Mouse (Mus musculus) liver, embryonic 15.5 days (tissue): ENCODE measurements around the gene Hs2st1. TPM values are rescaled to one million over a fixed set of nuclear protein-coding genes. Genes with fewer than 3 reads are reported as not detected.

Source experiments
- ATAC-seq: fragments of 200-750 bp; cut with Nextera tagmentation; 2 replicates; pipeline ENCODE4 v1.8.0; 2017; ENCODE audit warnings: moderate number of reproducible peaks, mild to moderate bottlenecking, moderate library complexity; ENCODE audit not compliant: insufficient read depth
- H3K27ac ChIP-seq: fragments of 300-500 bp; sonication (generic); replicated peaks from 2 replicates; pipeline ENCODE4 v1.5.1; 2015; ENCODE audit warnings: mild to moderate bottlenecking, inconsistent platforms
- H3K27me3 ChIP-seq: fragments of 300-500 bp; sonication (generic); 2 replicates; pipeline ENCODE4 v1.6.1; 2015; ENCODE audit warnings: mild to moderate bottlenecking, inconsistent platforms
- H3K36me3 ChIP-seq: fragments of 300-500 bp; sonication (generic); replicated peaks from 2 replicates; pipeline ENCODE4 v1.6.1; 2015; ENCODE audit warnings: moderate library complexity, mild to moderate bottlenecking, inconsistent platforms
- H3K4me1 ChIP-seq: fragments of 300-500 bp; sonication (generic); replicated peaks from 2 replicates; pipeline ENCODE4 v1.6.1; 2015; ENCODE audit warnings: inconsistent platforms
- H3K4me2 ChIP-seq: fragments of 300-500 bp; sonication (generic); 2 replicates; pipeline ENCODE4 v1.6.1; 2015; ENCODE audit warnings: moderate library complexity, mild to moderate bottlenecking, inconsistent platforms
- H3K4me3 ChIP-seq: fragments of 300-500 bp; sonication (generic); replicated peaks from 2 replicates; pipeline ENCODE4 v1.5.1; 2015; ENCODE audit warnings: mild to moderate bottlenecking, inconsistent platforms
- H3K9ac ChIP-seq: fragments of 300-500 bp; sonication (generic); 2 replicates; pipeline ENCODE4 v1.6.1; 2015; ENCODE audit warnings: moderate library complexity, mild to moderate bottlenecking, inconsistent platforms
- H3K9me3 ChIP-seq: fragments of 300-500 bp; sonication (generic); replicated peaks from 2 replicates; pipeline ENCODE4 v1.6.1; 2016; ENCODE audit warnings: inconsistent platforms
- WGBS: fragments of 180-500 bp; shearing (Covaris S2); methylation state at CpG from one replicate; pipeline ENCODE4 v1.1.7; 2015; ENCODE audit warnings: mixed read lengths; ENCODE audit not compliant: insufficient replicate concordance; 5-methylcytosine and 5-hydroxymethylcytosine counted together
- polyA plus RNA-seq: library from polyadenylated mRNA; unstranded; fragments of >200 nt; fragmentation: Nextera tagmentation; extraction: Ambion mirVana; gene quantifications from 2 replicates; pipeline ENCODE4 v1.2.1, GENCODE M21; 2015

Hs2st1 gene
- polyA plus RNA-seq, 1 experiment from 2014 or later, result 1.9 TPM

DNA sequence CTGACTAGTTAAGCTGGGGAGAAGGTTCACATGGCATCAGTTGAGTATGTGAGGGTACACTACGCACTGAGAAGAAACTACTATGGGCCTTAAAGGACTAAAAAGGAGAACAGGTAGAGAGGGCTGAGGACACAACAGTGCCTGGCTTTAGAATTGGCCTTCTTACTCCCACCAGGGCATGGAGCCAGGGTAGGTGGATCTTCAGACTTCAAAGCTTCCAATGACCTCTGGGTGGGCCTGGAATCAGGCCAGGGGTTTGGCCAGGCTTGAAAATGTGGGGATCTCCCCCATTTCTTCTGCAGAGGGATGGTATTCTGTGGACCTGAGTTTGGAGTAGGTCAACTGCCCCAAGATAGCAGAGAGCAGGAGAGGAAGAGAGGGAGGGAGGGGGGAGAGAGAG lies 161.0 kb downstream of the Hs2st1 start:
- no peaks in the 10 kb centered on the region for H3K27me3 ChIP-seq
- WGBS, result 82% methylated on average over 1 of the region's 1 CpGs
- H3K4me2 ChIP-seq, result no peak overlapping the region
- no peaks in the 10 kb centered on the region for H3K36me3 ChIP-seq
- no peak overlapping the region for H3K4me3 ChIP-seq
- no peak overlapping the region for H3K27ac ChIP-seq
- H3K4me1 ChIP-seq, result no peaks in the 10 kb centered on the region
- ATAC-seq, result no peak
- no peaks in the 10 kb centered on the region for H3K9me3 ChIP-seq
- no peak overlapping the region for H3K9ac ChIP-seq

- no peak for ATAC-seq
- Histone ChIP-seq H3K4me2 (no peak overlapping the region), H3K27ac (no peak overlapping the region), H3K9me3 (no peaks in the 10 kb centered on the region), H3K4me1 (peaks cover 17% of the 10 kb centered on the region), H3K27me3 (no peaks in the 10 kb centered on the region), H3K9ac (no peak overlapping the region), H3K36me3 (no peaks in the 10 kb centered on the region), H3K4me3 (no peak overlapping the region)
- WGBS, result 70% methylated on average over 11 of the region's 11 CpGs
Measured at GRCm38 (mm10) chr3:144405331-144405730, 164.7 kb downstream of the Hs2st1 start.

DNA sequence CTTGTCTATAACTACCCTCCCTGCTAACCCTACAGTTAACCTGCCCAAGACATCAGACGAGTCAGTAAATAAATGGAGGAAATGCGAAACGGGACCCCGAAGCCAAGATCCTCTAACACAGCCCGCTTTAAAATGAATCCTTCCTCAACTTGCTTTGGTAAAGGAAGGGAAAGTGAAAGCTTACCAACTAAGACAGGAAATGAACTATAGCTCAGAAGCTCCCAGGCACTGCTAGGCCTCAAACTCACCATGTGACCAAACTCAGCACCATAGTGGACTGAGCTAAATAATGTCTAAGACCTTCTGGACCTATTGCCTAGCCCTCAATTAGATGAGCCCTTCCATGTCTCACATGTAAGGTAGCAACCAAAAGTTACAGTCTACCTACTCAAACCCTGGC lies 168.7 kb downstream of the Hs2st1 start:
- no peaks in the 10 kb centered on the region for H3K36me3 ChIP-seq
- no peaks in the 10 kb centered on the region for H3K9me3 ChIP-seq
- ATAC-seq, result no peak
- no peak overlapping the region for H3K9ac ChIP-seq
- peaks cover 23% of the 10 kb centered on the region for H3K4me1 ChIP-seq
- no peak overlapping the region for H3K4me3 ChIP-seq
- WGBS, result 25% methylated on average over 5 of the region's 5 CpGs
- H3K27me3 ChIP-seq, result no peaks in the 10 kb centered on the region
- H3K4me2 ChIP-seq, result no peak overlapping the region
- H3K27ac ChIP-seq, result no peak overlapping the region

- Histone ChIP-seq H3K4me3 (no peak overlapping the region), H3K9me3 (no peaks in the 10 kb centered on the region), H3K36me3 (no peaks in the 10 kb centered on the region), H3K4me2 (no peak overlapping the region), H3K4me1 (peaks cover 23% of the 10 kb centered on the region), H3K27ac (no peak overlapping the region), H3K27me3 (no peaks in the 10 kb centered on the region), H3K9ac (no peak overlapping the region)
- ATAC-seq, result peak; percentile 40
- 9% methylated on average over 7 of the region's 7 CpGs for whole genome bisulfite sequencing
Measured at GRCm38 (mm10) chr3:144400870-144401269, 169.1 kb downstream of the Hs2st1 start.

GRCm38 (mm10) chr3:144400374-144400773 lies 169.6 kb downstream of the Hs2st1 start:
- no peaks in the 10 kb centered on the region for H3K36me3 ChIP-seq
- 34% methylated on average over 8 of the region's 8 CpGs for WGBS
- H3K9me3 ChIP-seq, result no peaks in the 10 kb centered on the region
- H3K4me3 ChIP-seq, result no peak overlapping the region
- H3K4me2 ChIP-seq, result no peak overlapping the region
- H3K4me1 ChIP-seq, result peaks cover 23% of the 10 kb centered on the region
- H3K9ac ChIP-seq, result no peak overlapping the region
- H3K27ac ChIP-seq, result no peak overlapping the region
- no peaks in the 10 kb centered on the region for H3K27me3 ChIP-seq
- ATAC-seq, result 0 out of 2 replicates have a peak, but pooled peaks have one; percentile 23

GRCm38 (mm10) chr3:144399358-144400096 lies 170.5 kb downstream of the Hs2st1 start:
- Histone ChIP-seq H3K4me1 (peaks cover 23% of the 10 kb centered on the region), H3K9me3 (no peaks in the 10 kb centered on the region), H3K9ac (no peak overlapping the region), H3K27ac (no peak overlapping the region), H3K4me2 (peak overlapping the region; percentile 16; the same call in 1 of the 2 replicates), H3K4me3 (no peak overlapping the region), H3K27me3 (no peaks in the 10 kb centered on the region), H3K36me3 (no peaks in the 10 kb centered on the region)
- WGBS, result 39% methylated on average over 21 of the region's 21 CpGs
- peak; percentile 32; the same call in 1 of the 2 replicates for ATAC-seq

DNA sequence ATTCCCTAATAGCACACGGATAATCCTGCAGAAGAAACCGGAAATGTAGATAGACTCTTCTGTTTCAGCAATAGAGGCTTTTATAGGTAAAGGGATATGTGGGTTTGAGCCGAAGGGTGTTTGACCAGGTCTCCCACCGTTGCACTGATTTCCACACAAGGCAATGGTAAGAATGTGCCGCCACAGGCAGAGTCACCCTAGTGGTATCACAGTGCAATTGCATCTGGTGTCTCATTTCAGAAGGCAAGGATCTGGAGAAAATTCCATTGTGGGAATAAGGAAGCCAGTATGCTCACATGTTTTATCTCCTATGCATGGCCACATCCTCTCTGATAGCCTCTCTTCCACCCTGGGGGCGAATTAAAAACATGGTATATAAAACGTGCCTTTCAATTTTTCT lies 171.8 kb downstream of the Hs2st1 start:
- WGBS, result 69% methylated on average over 7 of the region's 7 CpGs

GRCm38 (mm10) chr3:144396478-144396877 lies 173.5 kb downstream of the Hs2st1 start:
- WGBS, result 72% methylated on average over 17 of the region's 17 CpGs
- H3K27me3 ChIP-seq, result no peaks in the 10 kb centered on the region

More for the DNA sequence above, 171.8 kb downstream of the Hs2st1 start:
- no peak for ATAC-seq
- no peak overlapping the region for H3K4me3 ChIP-seq
- H3K4me1 ChIP-seq, result peaks cover 23% of the 10 kb centered on the region
- H3K9me3 ChIP-seq, result no peaks in the 10 kb centered on the region
- H3K9ac ChIP-seq, result no peak overlapping the region
- no peaks in the 10 kb centered on the region for H3K36me3 ChIP-seq
- H3K27ac ChIP-seq, result no peak overlapping the region
- no peak overlapping the region for H3K4me2 ChIP-seq
- H3K27me3 ChIP-seq, result no peaks in the 10 kb centered on the region

GRCm38 (mm10) chr3:144394454-144394943 lies 175.5 kb downstream of the Hs2st1 start:
- no peaks in the 10 kb centered on the region for H3K27me3 ChIP-seq
- no peaks in the 10 kb centered on the region for H3K36me3 ChIP-seq
- no peak overlapping the region for H3K4me3 ChIP-seq
- H3K4me1 ChIP-seq, result peaks cover 1% of the 10 kb centered on the region; the same call in 1 of the 2 replicates
- no peak overlapping the region for H3K27ac ChIP-seq
- WGBS, result 42% methylated on average over 7 of the region's 7 CpGs
- no peak overlapping the region for H3K9ac ChIP-seq
- no peaks in the 10 kb centered on the region for H3K9me3 ChIP-seq
- H3K4me2 ChIP-seq, result no peak overlapping the region
- no peak for ATAC-seq

More at GRCm38 (mm10) chr3:144396478-144396877, 173.5 kb downstream of the Hs2st1 start:
- Histone ChIP-seq H3K36me3 (no peaks in the 10 kb centered on the region), H3K4me1 (peaks cover 18% of the 10 kb centered on the region), H3K4me3 (no peak overlapping the region), H3K27ac (no peak overlapping the region), H3K9ac (no peak overlapping the region), H3K4me2 (no peak overlapping the region), H3K9me3 (no peaks in the 10 kb centered on the region)
- ATAC-seq, result no peak

DNA sequence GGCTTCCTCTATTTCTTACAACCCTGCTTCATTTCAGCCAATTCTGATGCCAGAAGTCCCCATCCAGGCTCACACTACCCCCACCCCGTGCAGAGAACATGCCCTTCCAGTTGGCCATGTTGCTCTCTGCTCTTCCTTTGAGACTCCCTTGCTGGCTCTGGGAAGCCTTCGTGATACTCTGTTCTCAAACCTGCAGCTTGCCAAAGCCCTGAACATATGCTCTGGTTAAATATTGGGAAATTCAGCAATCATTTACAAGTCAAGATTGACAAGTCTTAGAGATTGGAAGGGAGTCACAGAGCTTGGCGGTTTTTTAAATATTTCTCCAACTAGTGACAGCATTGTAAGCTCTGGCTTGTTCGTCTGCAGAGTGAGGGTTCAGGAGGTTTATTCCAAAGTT lies 183.5 kb downstream of the Hs2st1 start:
- H3K4me1 ChIP-seq, result peaks cover 3% of the 10 kb centered on the region; the same call in 1 of the 2 replicates
- no peaks in the 10 kb centered on the region for H3K27me3 ChIP-seq
- H3K9ac ChIP-seq, result no peak overlapping the region
- H3K27ac ChIP-seq, result no peak overlapping the region
- no peak overlapping the region for H3K4me3 ChIP-seq
- 59% methylated on average over 4 of the region's 4 CpGs for WGBS
- no peak for ATAC-seq
- H3K36me3 ChIP-seq, result no peaks in the 10 kb centered on the region
- H3K4me2 ChIP-seq, result no peak overlapping the region
- H3K9me3 ChIP-seq, result no peaks in the 10 kb centered on the region

- no peak for ATAC-seq
- Histone ChIP-seq H3K4me2 (no peak overlapping the region), H3K27me3 (no peaks in the 10 kb centered on the region), H3K27ac (no peak overlapping the region), H3K9ac (no peak overlapping the region), H3K9me3 (no peaks in the 10 kb centered on the region), H3K36me3 (no peaks in the 10 kb centered on the region), H3K4me1 (peaks cover 9% of the 10 kb centered on the region), H3K4me3 (no peak overlapping the region)
- 23% methylated on average over 10 of the region's 10 CpGs for WGBS
Measured at GRCm38 (mm10) chr3:144384648-144385047, 185.3 kb downstream of the Hs2st1 start.
